Mouse (Mus musculus): ENCODE results near the gene Chmp6. TPM values are rescaled to one million over a fixed set of nuclear protein-coding genes. Genes with fewer than 3 reads are reported as not detected.

Gene Chmp6
- polyA plus RNA-seq, 1 experiment from 2014 or later = 104 TPM

- Histone ChIP-seq H3K36me3 (ENCODE audit: insufficient read depth) (peaks cover 82% of the 10 kb centered on the region), H3K27ac (ENCODE audit: low read depth) (no peak overlapping the region), H3K4me3 (ENCODE audit: low read depth, low read length) (no peak overlapping the region), H3K4me1 (ENCODE audit: insufficient read depth) (no peaks in the 10 kb centered on the region), H3K4me2 (no peak overlapping the region), H3K9me3 (ENCODE audit: low read depth, low read length) (no peaks in the 10 kb centered on the region), H3K27me3 (ENCODE audit: insufficient read depth, low read length) (no peaks in the 10 kb centered on the region), H3K9ac (no peak overlapping the region)
- no peak for ATAC-seq (ENCODE audit: insufficient read depth)
- no peak for DNase-seq
- no peak for TF ChIP-seq CTCF (IDR thresholded peaks at IDR 0.05; ENCODE audit: low read depth)
- WGBS = 77% methylated on average over 9 of the region's 9 CpGs
Observed at GRCm38 (mm10) chr11:119875685-119876084, 37.6 kb upstream of the Chmp6 start.

- Histone ChIP-seq H3K27ac (ENCODE audit: low read depth) (no peak overlapping the region), H3K4me3 (ENCODE audit: low read depth, low read length) (no peak overlapping the region), H3K4me1 (ENCODE audit: insufficient read depth) (no peaks in the 10 kb centered on the region), H3K9me3 (ENCODE audit: low read depth, low read length) (no peaks in the 10 kb centered on the region), H3K4me2 (no peak overlapping the region), H3K9ac (no peak overlapping the region), H3K27me3 (ENCODE audit: insufficient read depth, low read length) (no peaks in the 10 kb centered on the region), H3K36me3 (ENCODE audit: insufficient read depth) (peaks cover 74% of the 10 kb centered on the region; the same call in 1 of the 2 replicates)
- ATAC-seq (ENCODE audit: insufficient read depth) (no peak), DNase-seq (no peak)
- no peak for TF ChIP-seq CTCF (IDR thresholded peaks at IDR 0.05; ENCODE audit: low read depth)
- 91% methylated on average over 7 of the region's 7 CpGs for WGBS
Observed at GRCm38 (mm10) chr11:119877124-119877523, 36.1 kb upstream of the Chmp6 start.

DNA sequence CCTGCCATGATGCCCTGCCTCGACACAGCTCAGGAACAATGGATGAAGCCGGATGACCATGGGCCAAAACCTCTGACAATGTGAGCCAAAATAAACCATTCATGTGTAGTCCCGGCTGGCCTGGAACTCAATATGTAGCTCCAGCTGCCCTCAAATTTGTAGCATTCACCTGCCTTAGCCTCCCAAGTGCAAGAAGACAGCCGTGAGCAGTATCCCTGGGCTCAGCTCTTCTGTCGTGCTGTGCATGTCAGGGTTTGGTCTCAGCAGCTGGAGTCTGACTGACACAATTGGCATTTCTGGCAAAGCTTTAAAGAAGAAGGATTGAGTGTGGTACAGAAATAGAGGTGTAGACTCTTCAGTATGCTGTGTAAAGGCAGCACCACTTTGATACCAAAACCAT lies 33.7 kb upstream of the Chmp6 start:
- H3K9me3 ChIP-seq (ENCODE audit: low read depth, low read length) = no peaks in the 10 kb centered on the region
- TF ChIP-seq CTCF (IDR thresholded peaks at IDR 0.05; ENCODE audit: low read depth) = no peak
- H3K4me1 ChIP-seq (ENCODE audit: insufficient read depth) = no peaks in the 10 kb centered on the region
- H3K36me3 ChIP-seq (ENCODE audit: insufficient read depth) = peaks cover 56% of the 10 kb centered on the region; the same call in 1 of the 2 replicates
- no peak overlapping the region for H3K4me3 ChIP-seq (ENCODE audit: low read depth, low read length)
- 94% methylated on average over 5 of the region's 5 CpGs for WGBS
- H3K27me3 ChIP-seq (ENCODE audit: insufficient read depth, low read length) = no peaks in the 10 kb centered on the region
- H3K27ac ChIP-seq (ENCODE audit: low read depth) = no peak overlapping the region
- no peak overlapping the region for H3K4me2 ChIP-seq
- DNase-seq = no peak
- ATAC-seq (ENCODE audit: insufficient read depth) = no peak
- H3K9ac ChIP-seq = no peak overlapping the region

DNA sequence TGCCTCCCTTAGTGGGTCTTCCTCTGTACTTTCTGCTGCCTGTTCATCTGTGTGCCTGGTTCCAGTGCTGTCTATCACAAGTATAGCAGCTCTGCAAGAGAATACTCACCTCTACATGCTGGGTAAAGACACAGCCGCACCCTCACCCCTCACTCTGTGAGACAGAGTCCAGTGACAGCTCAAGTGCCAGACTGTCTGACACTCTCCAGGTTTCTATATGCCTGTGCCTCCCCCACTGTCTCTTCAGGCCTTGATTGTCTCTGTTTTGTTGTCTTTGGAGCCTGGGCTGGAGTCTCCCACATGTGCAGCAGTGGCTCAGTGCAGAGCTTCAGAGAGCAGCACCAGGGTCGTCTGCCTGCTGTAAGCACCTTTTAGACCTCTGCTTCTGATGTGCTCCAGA lies 29.6 kb upstream of the Chmp6 start:
- 52% methylated on average over 2 of the region's 2 CpGs for WGBS
- H3K27ac ChIP-seq (ENCODE audit: low read depth) = no peak overlapping the region
- ATAC-seq (ENCODE audit: insufficient read depth) = no peak

DNA sequence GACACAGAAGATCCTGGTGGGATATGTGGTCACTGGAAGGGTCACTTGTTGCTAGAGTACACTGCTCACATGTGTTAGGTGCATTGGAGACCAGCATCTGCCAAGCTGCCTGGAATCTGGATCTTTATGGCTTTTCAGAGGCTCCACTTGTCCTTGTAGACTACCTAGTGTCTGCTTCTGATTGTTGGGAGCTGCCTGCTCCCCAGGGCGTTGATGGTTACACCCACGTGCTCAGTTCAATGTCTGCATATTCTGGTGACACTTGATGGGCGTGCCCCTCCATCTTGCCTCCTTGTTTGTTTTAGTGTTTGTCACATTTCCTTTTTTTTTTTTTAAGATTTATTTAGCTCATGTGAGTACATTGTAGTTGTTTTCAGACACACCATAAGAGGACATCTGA lies 23.3 kb upstream of the Chmp6 start:
- TF ChIP-seq CTCF (IDR thresholded peaks at IDR 0.05; ENCODE audit: low read depth) = no peak
- Histone ChIP-seq H3K4me3 (ENCODE audit: low read depth, low read length) (no peak overlapping the region), H3K4me2 (no peak overlapping the region), H3K27me3 (ENCODE audit: insufficient read depth, low read length) (no peaks in the 10 kb centered on the region), H3K4me1 (ENCODE audit: insufficient read depth) (no peaks in the 10 kb centered on the region), H3K27ac (ENCODE audit: low read depth) (no peak overlapping the region), H3K36me3 (ENCODE audit: insufficient read depth) (peaks cover 73% of the 10 kb centered on the region), H3K9me3 (ENCODE audit: low read depth, low read length) (no peaks in the 10 kb centered on the region), H3K9ac (no peak overlapping the region)
- DNase-seq = no peak
- no peak for ATAC-seq (ENCODE audit: insufficient read depth)
- WGBS = 86% methylated on average over 3 of the region's 3 CpGs

More for the DNA sequence above, 29.6 kb upstream of the Chmp6 start:
- no peaks in the 10 kb centered on the region for H3K9me3 ChIP-seq (ENCODE audit: low read depth, low read length)
- peaks cover 54% of the 10 kb centered on the region for H3K36me3 ChIP-seq (ENCODE audit: insufficient read depth)
- no peaks in the 10 kb centered on the region for H3K4me1 ChIP-seq (ENCODE audit: insufficient read depth)
- no peak overlapping the region for H3K4me3 ChIP-seq (ENCODE audit: low read depth, low read length)
- no peak for TF ChIP-seq CTCF (IDR thresholded peaks at IDR 0.05; ENCODE audit: low read depth)
- no peak for DNase-seq
- no peak overlapping the region for H3K9ac ChIP-seq
- H3K27me3 ChIP-seq (ENCODE audit: insufficient read depth, low read length) = no peaks in the 10 kb centered on the region
- no peak overlapping the region for H3K4me2 ChIP-seq

DNA sequence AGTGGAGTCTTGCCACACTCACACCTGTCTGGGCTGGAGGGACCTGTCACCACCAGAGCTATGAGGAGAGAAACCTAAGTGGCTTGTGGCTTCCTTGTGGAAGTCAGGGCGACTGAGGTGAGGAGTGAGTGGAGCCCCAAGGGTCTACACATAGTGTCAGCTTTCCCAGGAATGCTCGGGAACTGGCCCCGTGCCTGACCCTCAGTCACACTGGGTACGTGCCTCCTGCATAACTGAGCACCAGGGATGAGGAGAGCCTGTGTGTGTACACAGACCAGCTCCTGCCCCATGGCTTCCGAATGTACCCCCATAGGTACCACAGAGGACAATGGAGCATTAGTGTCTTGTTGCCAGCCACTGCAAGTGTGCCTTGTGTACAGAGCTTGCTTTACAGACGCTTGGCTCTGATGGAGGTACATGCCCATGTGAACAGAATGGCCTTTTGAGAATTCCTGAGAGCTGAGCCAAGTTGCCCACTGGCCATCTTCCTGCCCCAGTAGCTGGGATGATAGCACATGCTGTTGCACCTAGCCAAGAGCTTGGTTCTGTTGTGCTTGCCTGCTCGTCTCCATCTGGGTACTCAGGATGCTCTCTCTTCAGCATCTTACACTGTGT lies 21.5 kb upstream of the Chmp6 start:
- Histone ChIP-seq H3K9ac (no peak overlapping the region), H3K27ac (ENCODE audit: low read depth) (no peak overlapping the region), H3K4me1 (ENCODE audit: insufficient read depth) (no peaks in the 10 kb centered on the region), H3K27me3 (ENCODE audit: insufficient read depth, low read length) (no peaks in the 10 kb centered on the region), H3K36me3 (ENCODE audit: insufficient read depth) (peaks cover 66% of the 10 kb centered on the region), H3K4me3 (ENCODE audit: low read depth, low read length) (no peak overlapping the region), H3K9me3 (ENCODE audit: low read depth, low read length) (no peaks in the 10 kb centered on the region), H3K4me2 (no peak overlapping the region)
- 86% methylated on average over 7 of the region's 7 CpGs for WGBS
- no peak for ATAC-seq (ENCODE audit: insufficient read depth)
- TF ChIP-seq CTCF (IDR thresholded peaks at IDR 0.05; ENCODE audit: low read depth) = no peak
- DNase-seq = no peak

- ATAC-seq (ENCODE audit: insufficient read depth) = no peak
- Histone ChIP-seq H3K27ac (ENCODE audit: low read depth) (no peak overlapping the region), H3K4me2 (no peak overlapping the region), H3K27me3 (ENCODE audit: insufficient read depth, low read length) (no peaks in the 10 kb centered on the region), H3K4me1 (ENCODE audit: insufficient read depth) (no peaks in the 10 kb centered on the region), H3K36me3 (ENCODE audit: insufficient read depth) (peaks cover 70% of the 10 kb centered on the region), H3K9me3 (ENCODE audit: low read depth, low read length) (no peaks in the 10 kb centered on the region), H3K4me3 (ENCODE audit: low read depth, low read length) (no peak overlapping the region), H3K9ac (no peak overlapping the region)
- no peak for DNase-seq
- WGBS = 76% methylated on average over 10 of the region's 10 CpGs
- TF ChIP-seq CTCF (IDR thresholded peaks at IDR 0.05; ENCODE audit: low read depth) = no peak
Observed at GRCm38 (mm10) chr11:119893667-119894236, 19.5 kb upstream of the Chmp6 start.

Measured in lung, embryonic 14.5 days (tissue).